Mouse (Mus musculus): ENCODE results near the gene Abhd8.

GRCm38 (mm10) chr8:71511644-71512043 is 48.2 kb upstream of the Abhd8 start, which contains the start of gene Plvap:
- TF ChIP-seq CTCF (IDR thresholded peaks at IDR 0.05; ENCODE audit: extremely low read depth, insufficient read depth, low read length) (no peak), POLR2A (IDR thresholded peaks at IDR 0.05; ENCODE audit: extremely low read depth, insufficient read depth, low read length) (no peak)
